Mouse (Mus musculus) thymus, adult 2 months (tissue): Measurements from ENCODE around the gene Kif16b.

Source experiments
- CTCF ChIP-seq: fragments of 200-500 bp; IDR thresholded peaks from 2 replicates; pipeline ENCODE4 v1.5.1; 2012; ENCODE audit warnings: mild to moderate bottlenecking, control low read depth, low read length, moderate library complexity, borderline replicate concordance; ENCODE audit not compliant: control insufficient read depth, poor library complexity, insufficient read depth; ENCODE audit errors: extremely low read depth
- POLR2A ChIP-seq: fragments of 200-500 bp; IDR thresholded peaks from 2 replicates; pipeline ENCODE4 v1.6.1; 2012; ENCODE audit warnings: mild to moderate bottlenecking, low read length, control low read depth, moderate library complexity; ENCODE audit not compliant: control insufficient read depth, poor library complexity, insufficient read depth; ENCODE audit errors: extremely low read depth

DNA sequence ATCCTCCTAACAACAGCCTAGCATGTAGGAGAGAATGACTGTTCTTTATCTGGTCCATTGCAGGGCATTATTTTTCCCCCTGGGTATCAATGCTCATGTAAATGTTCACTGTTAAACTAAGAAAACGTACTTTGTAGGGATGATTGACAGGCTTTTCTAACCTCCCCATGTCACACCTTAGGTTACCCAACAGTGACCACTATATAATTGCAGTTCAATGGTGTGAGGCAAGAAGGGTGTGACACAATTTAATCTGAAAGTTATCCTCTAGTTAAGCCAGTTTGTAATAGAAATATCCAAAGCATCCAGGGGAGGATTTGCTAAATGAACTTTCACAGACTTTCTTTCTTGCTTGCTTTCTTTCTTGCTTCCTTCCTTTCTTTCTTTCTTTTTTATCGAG is 181.2 kb downstream of the Kif16b start:
- TF ChIP-seq CTCF, result no peak
- no peak for TF ChIP-seq POLR2A
